Mouse (Mus musculus): ENCODE results near the gene Srprb. TPM values are rescaled to one million over a fixed set of nuclear protein-coding genes. Genes with fewer than 3 reads are reported as not detected.

Gene Srprb
- total RNA-seq, 2 experiments from 2014 or later = 24.4 to 34.0 TPM

DNA sequence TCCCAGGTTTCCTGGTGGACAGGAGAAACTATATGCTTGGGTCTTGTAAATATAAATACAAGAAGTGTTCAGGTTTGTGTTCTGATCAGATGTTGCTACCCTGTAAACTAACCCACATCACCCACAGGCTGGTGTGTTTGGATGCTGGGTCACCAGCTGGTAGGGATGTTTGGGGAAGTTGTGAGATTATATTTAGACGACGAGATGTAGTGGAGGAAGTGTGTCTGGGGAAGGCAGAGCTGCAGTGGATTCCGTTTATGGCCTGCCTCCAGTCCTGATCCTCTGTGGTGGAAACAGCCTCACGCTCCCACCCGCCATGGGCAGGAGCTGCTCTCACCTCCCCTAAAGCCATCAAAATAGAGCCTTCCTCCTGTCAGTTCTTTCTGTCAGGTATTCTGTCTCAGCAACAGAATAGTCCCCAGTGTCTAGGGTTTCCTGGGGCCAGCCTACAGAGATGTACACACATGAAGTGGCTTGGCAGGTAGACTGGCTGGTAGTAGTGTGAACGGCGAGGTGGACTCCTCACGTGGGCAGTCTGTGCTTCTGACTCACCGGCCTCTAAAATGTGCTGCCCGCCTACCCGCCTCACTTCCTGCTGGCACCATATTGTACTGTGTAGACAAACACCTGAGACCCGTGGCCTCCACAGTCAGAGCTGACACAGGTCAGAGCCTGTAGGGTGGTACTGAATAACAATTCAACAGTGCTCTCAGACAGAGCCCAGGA lies 52.7 kb downstream of the Srprb start:
- peak; percentile 79 for ATAC-seq (replicated peaks; ENCODE audit: poor library complexity, severe bottlenecking)

DNA sequence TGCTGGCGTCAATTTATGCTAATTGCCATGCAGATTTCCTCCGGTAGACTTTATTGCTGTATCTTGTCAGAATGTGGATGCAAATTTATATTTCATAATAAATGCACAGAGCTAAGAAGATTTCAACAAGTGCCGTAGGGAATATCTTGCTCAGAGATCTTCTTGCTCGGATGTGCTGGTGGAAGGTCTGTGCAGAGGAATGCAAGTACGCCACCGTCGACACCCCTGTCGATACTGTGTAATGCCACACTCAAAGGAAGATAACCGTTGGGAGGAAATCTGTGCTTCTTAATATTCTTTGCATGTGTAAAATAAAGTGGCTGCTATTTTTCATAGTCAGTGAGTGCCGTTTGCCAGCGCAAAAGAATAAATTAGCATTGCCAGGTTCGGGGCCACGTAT lies 54.8 kb downstream of the Srprb start:
- ATAC-seq (replicated peaks; ENCODE audit: poor library complexity, severe bottlenecking) = no peak

DNA sequence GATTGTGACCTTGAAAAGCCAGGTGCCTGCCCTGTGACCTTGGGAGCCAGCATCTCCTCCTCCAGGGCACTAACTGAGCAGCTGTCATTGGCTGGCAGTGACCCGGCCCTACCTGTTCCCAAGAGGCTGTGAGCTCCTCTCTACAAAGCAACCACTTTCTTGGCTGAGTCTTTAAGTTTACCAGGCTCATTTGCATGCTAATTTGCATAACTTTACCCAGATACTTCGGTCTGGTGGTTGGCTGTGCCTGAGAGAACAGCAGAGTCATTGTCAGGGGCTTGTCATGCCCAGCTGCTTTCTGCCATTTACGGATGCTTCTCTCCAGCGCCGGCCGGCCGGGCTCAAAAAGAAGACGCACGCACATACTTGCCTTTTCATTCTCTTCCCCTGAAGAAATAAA lies 55.2 kb downstream of the Srprb start:
- ATAC-seq (replicated peaks; ENCODE audit: poor library complexity, severe bottlenecking) = peak; percentile 78

DNA sequence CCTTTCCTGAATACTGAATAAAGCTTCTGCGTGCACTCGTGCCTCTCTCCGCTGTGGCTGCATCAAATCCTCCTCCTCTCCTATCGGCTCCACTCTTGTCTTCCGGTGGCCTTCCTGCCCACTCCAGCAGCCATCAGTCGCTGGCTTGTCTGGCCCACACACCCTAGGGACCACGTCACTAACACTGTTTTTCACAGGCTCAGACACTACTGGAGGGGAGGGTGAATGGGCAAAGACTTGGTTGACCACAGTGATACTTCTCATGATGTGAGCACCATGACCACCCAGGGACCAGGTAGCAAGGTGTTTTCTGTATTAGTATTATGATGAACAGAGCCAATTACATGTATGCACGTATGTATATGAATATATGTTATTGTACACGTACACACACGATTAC lies 55.7 kb downstream of the Srprb start:
- no peak for ATAC-seq (replicated peaks; ENCODE audit: poor library complexity, severe bottlenecking)

DNA sequence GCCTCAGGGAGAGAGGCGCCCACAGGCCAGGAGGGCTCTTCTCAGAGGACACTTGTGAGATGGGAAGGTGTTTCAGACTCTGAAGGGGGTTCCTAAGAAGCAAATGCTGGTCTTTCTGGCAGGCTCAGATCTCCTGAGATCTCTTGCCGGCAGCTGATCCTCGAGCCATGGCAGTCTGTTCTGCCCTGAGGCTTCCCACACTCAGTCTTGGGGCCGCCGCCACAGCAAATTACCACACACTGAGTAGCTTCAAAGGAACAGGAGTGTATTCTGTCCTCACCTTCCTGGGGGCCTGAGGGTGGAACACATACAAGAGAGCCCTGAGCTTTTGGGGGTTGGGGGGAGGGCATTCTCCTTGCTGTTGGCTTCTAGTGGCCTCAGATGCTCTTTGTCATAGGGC lies 56.6 kb downstream of the Srprb start:
- ATAC-seq (replicated peaks; ENCODE audit: poor library complexity, severe bottlenecking) = no peak

DNA sequence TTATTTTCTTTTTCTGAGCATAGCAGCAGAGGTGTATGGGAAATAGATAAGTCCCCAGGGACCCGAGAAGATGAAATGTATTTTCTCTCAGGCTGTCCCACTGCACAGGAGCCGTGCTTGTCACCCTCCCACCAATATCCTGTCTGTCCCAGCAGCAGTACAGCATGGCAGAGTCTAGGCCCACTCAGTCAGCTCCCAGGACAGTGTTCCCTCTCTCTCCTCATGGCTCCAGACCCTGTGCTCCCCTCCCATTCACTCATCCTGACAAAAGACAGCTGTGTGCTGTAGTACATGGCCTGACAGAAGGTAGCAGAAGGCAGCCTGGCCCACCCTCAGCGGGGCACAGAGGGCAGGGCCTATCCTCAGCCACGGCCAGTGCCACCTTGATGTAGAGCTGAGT lies 58.1 kb downstream of the Srprb start:
- no peak for ATAC-seq (replicated peaks; ENCODE audit: poor library complexity, severe bottlenecking)

DNA sequence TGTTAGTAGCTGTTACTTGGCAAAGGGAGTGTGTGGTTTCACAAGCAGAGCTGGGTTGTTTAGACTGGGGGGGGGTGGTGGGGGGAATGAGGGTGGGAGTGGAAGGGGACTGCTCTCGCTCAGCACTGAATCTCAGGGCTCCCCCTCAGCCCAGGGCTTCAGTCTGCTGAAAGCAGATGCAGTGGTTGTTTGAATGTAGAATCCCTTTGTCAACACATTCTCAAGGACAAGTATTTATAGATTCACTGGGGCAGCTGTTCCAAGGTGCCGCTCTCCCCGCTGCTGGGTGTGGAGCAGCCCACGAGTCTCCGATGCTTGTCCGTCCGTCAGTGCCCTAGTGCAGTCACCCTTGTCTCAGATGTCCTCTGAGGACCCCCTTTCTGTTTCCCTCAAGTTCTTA lies 60.7 kb downstream of the Srprb start:
- ATAC-seq (replicated peaks; ENCODE audit: poor library complexity, severe bottlenecking) = no peak

DNA sequence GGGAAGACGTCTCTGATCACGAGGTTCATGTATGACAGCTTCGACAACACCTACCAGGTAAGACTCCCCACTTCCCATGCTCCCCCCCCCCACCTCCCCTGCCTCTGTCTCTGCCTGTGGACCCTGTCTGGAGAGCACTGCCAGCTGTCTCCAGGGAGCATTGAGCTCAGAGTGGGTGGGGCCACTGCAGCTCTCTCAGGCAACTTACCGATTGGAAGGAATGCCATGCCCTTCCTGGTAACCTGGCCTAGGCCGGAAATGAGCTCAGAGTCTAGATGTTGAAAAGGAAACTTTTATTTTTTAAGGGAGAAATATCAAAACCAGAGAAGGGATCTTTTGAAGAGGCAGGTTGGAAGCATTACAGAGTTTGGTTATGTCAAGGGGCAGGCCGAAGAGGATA lies 61.6 kb downstream of the Srprb start:
- no peak for ATAC-seq (replicated peaks; ENCODE audit: poor library complexity, severe bottlenecking)

DNA sequence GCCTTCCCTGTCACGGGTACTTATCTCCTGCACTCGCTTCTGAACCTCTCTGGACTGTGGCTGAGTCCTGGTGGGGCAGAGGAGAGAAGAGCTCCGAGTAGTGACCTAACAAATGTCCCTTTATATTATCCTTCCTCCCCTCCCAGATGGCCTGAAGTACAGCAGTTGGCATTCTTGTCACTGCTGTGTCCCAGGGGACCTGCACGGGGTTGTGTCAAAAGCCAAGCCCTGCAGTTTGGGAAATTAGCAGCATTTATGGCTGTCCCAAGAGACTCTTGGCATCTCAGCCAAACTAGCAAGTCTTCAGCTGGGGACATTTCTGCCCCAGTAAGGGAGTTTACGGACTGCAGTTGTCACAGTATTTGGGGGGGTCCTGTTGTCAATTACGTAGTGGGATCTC lies 62.5 kb downstream of the Srprb start:
- no peak for ATAC-seq (replicated peaks; ENCODE audit: poor library complexity, severe bottlenecking)

Other genes starting within 250 kb of the Srprb start
- not detected in 2 replicates for gene Slco2a1, start 213.4 kb downstream of the Srprb start, total RNA-seq (2014; fragmentation: Nextera tagmentation)
- gene Slco2a1, start 213.4 kb downstream of the Srprb start, total RNA-seq (2017) = not detected in 2 replicates
- gene Rab6b, start 90.3 kb downstream of the Srprb start, total RNA-seq (2014; fragmentation: Nextera tagmentation) = 0.11 and 0.23 TPM in 2 replicates
- gene Rab6b, start 90.3 kb downstream of the Srprb start, total RNA-seq (2017) = 0.15 and 0.17 TPM in 2 replicates
- gene Gm20425, start 28.2 kb upstream of the Srprb start, total RNA-seq (2014; fragmentation: Nextera tagmentation) = 0.17 TPM in 1 of 2 replicates, not detected in the other
- gene Gm20425, start 28.2 kb upstream of the Srprb start, total RNA-seq (2017) = 1.4 TPM in 1 of 2 replicates, not detected in the other
- gene Trf, start 28.3 kb upstream of the Srprb start, total RNA-seq (2014; fragmentation: Nextera tagmentation) = 83.7 and 112 TPM in 2 replicates
- 98.7 and 115 TPM in 2 replicates for gene Trf, start 28.3 kb upstream of the Srprb start, total RNA-seq (2017)
- gene 1300017J02Rik, start 102.9 kb upstream of the Srprb start, total RNA-seq (2014; fragmentation: Nextera tagmentation) = not detected in 2 replicates
- 0.04 TPM in 1 of 2 replicates, not detected in the other for gene 1300017J02Rik, start 102.9 kb upstream of the Srprb start, total RNA-seq (2017)
- gene Topbp1, start 103.1 kb upstream of the Srprb start, total RNA-seq (2014; fragmentation: Nextera tagmentation) = 154 and 214 TPM in 2 replicates
- gene Topbp1, start 103.1 kb upstream of the Srprb start, total RNA-seq (2017) = 211 and 230 TPM in 2 replicates
- 111 and 118 TPM in 2 replicates for gene Cdv3, start 163.7 kb upstream of the Srprb start, total RNA-seq (2014; fragmentation: Nextera tagmentation)
- gene Cdv3, start 163.7 kb upstream of the Srprb start, total RNA-seq (2017) = 171 and 197 TPM in 2 replicates

Measured in granulocyte monocyte progenitor cell, adult 5-6 weeks (primary cell).